Mouse (Mus musculus) heart, embryonic 12.5 days (tissue): ENCODE measurements at regions not wholly inside any gene's neighbourhood (a gene's known extent, or its start where the extent isn't known, plus 50 kb on each side); places are given as distances from the start of the nearest gene placed in this dataset.
A peak's percentile ranks its signal among the peaks of the same experiment; 100 is the strongest.

ENCODE experiments used
- ATAC-seq: fragments of 200-750 bp; cut with Nextera tagmentation; 2 replicates; pipeline ENCODE4 v1.8.0; 2017; ENCODE audit warnings: moderate TSS enrichment, moderate library complexity; ENCODE audit not compliant: insufficient number of reproducible peaks, low FRiP score
- H3K27ac ChIP-seq: fragments of 300-500 bp; sonication (generic); 2 replicates; pipeline ENCODE4 v1.5.1; 2016; ENCODE audit warnings: mild to moderate bottlenecking, moderate library complexity; ENCODE audit not compliant: poor library complexity, severe bottlenecking
- H3K27me3 ChIP-seq: fragments of 300-500 bp; sonication (generic); replicated peaks from 2 replicates; pipeline ENCODE4 v1.6.1; 2016; ENCODE audit warnings: mild to moderate bottlenecking, moderate library complexity
- H3K36me3 ChIP-seq: fragments of 300-500 bp; sonication (generic); 2 replicates; pipeline ENCODE4 v1.6.1; 2016; ENCODE audit warnings: mild to moderate bottlenecking, moderate library complexity
- H3K4me1 ChIP-seq: fragments of 300-500 bp; sonication (generic); replicated peaks from 2 replicates; pipeline ENCODE4 v1.6.1; 2016; ENCODE audit warnings: mild to moderate bottlenecking
- H3K4me2 ChIP-seq: fragments of 300-500 bp; sonication (generic); 2 replicates; pipeline ENCODE4 v1.6.1; 2016; ENCODE audit warnings: mild to moderate bottlenecking, moderate library complexity
- H3K4me3 ChIP-seq: fragments of 300-500 bp; sonication (generic); 2 replicates; pipeline ENCODE4 v1.5.1; 2016; ENCODE audit warnings: mild to moderate bottlenecking
- H3K9ac ChIP-seq: fragments of 300-500 bp; sonication (generic); 2 replicates; pipeline ENCODE4 v1.6.1; 2016; ENCODE audit warnings: mild to moderate bottlenecking, moderate library complexity
- H3K9me3 ChIP-seq: fragments of 300-500 bp; sonication (generic); replicated peaks from 2 replicates; pipeline ENCODE4 v1.6.1; 2016; ENCODE audit warnings: mild to moderate bottlenecking, moderate library complexity
- WGBS: fragments of 180-500 bp; shearing (Covaris S2); methylation state at CpG from one replicate; pipeline ENCODE4 v1.1.7; 2016; 5-methylcytosine and 5-hydroxymethylcytosine counted together

DNA sequence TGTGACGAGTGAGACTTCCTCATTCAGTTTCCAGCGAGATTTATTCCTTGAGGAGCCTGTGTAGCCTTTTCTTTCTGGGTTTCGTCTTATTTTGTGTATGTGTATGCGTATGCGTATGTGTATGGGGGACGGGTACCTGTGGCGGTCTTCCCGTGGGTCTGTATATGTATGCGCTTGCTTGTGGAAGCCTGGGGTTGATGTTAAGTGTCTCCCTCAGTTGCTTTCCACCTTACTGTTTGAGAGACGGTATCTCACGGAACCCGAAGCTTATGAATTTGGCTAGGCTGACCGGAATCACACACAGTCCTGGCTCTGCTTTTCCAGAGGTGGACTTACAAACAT is 87.1 kb downstream of the Ankrd50 start:
- ATAC-seq: no peak
- no peak overlapping the region for H3K27ac ChIP-seq
- 64% methylated on average over 13 of the region's 13 CpGs for WGBS

DNA sequence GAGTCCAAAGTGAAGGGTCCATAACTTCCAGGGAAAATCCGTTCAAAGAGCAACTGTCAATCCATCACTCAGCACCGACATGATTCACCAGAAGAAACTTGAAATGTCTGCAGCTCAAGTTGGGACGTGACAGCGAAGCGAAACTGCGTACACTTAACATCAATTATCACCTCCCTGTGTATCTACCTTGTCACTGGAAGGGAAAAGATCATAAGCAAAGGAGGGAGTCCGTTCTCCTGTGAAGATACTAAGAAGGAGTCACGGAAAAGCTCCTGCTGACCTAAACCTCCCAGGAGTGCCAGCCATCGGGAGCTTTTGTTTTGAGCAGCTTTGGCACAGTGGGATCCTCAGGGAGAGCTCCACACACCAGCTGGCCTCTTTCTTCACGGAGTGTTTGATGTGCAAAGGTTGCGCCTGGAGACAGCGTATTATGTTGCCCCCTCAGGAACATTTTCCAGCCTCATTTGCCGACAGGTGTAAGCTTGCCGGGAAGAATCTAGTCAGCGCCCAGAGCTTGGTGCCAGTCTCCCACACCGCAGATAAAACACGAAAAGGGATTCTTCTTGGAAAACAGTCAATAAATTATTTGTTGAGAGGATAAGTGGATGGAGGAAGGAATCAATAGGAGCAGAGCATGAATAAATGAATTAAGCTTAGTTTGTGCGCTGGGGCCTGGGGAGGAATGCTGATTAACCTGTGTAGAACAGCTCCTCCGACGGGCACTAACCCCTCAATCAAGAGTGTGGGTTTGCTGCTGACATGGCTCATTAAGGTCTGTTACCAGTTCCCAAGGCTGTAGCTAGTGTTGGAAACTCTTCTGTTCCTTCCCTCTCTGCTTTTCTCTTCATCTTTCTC is 87.7 kb downstream of the Ankrd50 start:
- Histone ChIP-seq H3K4me2 (peak overlapping the region; percentile 78), H3K4me3 (peak overlapping the region; percentile 43), H3K9ac (peak overlapping the region; percentile 51), H3K27ac (no peak overlapping the region), H3K36me3 (no peaks in the 10 kb centered on the region), H3K9me3 (no peaks in the 10 kb centered on the region), H3K27me3 (peaks cover 2% of the 10 kb centered on the region), H3K4me1 (peaks cover 10% of the 10 kb centered on the region)
- no peak for ATAC-seq
- WGBS: 6% methylated on average over 20 of the region's 20 CpGs

More for the DNA sequence above, 87.1 kb downstream of the Ankrd50 start:
- Histone ChIP-seq H3K4me3 (no peak overlapping the region), H3K9me3 (no peaks in the 10 kb centered on the region), H3K9ac (no peak overlapping the region), H3K4me2 (peak overlapping the region; percentile 78; the same call in 1 of the 2 replicates), H3K4me1 (peaks cover 10% of the 10 kb centered on the region), H3K36me3 (no peaks in the 10 kb centered on the region), H3K27me3 (peaks cover 2% of the 10 kb centered on the region)

DNA sequence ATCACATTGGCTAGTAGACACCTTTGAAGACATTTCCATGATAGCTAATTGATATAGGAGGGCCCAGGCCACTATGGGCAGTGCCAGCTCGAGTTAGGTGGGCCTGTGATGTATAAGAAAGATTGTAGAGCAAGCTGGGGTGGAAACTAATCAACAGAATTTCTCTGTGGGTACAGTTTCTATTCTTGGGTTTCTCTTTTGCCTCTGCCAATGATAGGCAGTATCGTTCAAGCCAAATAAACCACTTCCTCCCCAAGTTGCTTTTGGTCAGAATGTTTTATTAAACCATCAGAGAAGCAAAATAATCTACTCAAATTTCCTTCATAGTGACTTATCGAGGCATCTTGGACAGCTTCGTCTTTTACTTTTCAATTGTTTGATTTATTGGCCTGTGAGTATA is 90.3 kb downstream of the Ankrd50 start:
- peaks cover 2% of the 10 kb centered on the region for H3K27me3 ChIP-seq
- no peak overlapping the region for H3K27ac ChIP-seq
- H3K4me2 ChIP-seq: no peak overlapping the region
- 75% methylated on average over 4 of the region's 4 CpGs for WGBS
- H3K9ac ChIP-seq: no peak overlapping the region
- ATAC-seq: no peak
- H3K4me1 ChIP-seq: peaks cover 10% of the 10 kb centered on the region
- no peaks in the 10 kb centered on the region for H3K36me3 ChIP-seq
- no peak overlapping the region for H3K4me3 ChIP-seq
- H3K9me3 ChIP-seq: no peaks in the 10 kb centered on the region

DNA sequence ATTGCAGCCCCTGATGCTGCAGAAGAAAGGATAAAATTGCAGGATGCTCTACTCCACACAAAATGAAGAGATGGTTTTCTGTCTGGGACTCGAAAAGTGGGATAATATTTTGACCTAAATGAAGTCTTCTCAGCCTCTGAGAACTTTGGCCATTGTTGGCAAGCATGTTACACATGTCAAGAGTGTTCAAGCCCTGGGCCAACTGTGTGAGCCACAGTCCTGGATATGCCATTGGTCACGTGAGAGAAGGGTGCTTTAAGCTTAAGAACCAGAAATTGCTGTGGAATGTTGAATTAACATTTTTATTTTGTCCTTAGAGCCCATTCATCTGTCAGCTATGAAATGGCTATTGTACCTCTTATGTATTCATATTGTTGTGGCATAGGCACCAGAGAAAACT is 95.0 kb downstream of the Ankrd50 start:
- Histone ChIP-seq H3K4me3 (no peak overlapping the region), H3K27ac (no peak overlapping the region), H3K4me1 (no peaks in the 10 kb centered on the region), H3K27me3 (no peaks in the 10 kb centered on the region), H3K9me3 (no peaks in the 10 kb centered on the region), H3K9ac (no peak overlapping the region), H3K36me3 (no peaks in the 10 kb centered on the region), H3K4me2 (no peak overlapping the region)
- WGBS: 76% methylated on average over 2 of the region's 2 CpGs
- ATAC-seq: no peak

DNA sequence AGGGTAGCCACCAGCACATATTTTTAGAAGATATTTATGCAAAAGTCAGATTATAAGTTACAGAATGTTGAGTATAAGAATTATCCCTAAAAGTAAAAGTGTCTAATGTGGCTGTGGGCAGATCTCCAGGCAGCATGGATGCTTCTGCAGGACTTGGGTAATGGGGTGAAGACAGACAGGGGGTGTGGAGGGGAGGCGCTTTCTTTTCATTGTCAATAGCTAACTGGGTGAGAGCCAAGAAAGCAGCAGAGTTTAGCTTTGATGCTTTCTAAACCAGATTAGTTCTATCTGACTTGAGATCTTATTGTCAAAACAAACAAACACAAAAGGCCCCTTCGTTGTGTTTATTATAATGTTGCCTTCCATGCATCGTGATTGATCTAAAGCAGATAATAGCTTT is 95.7 kb downstream of the Ankrd50 start:
- Histone ChIP-seq H3K27me3 (no peaks in the 10 kb centered on the region), H3K27ac (no peak overlapping the region), H3K9ac (no peak overlapping the region), H3K4me3 (no peak overlapping the region), H3K4me1 (no peaks in the 10 kb centered on the region), H3K4me2 (no peak overlapping the region), H3K9me3 (no peaks in the 10 kb centered on the region), H3K36me3 (no peaks in the 10 kb centered on the region)
- no peak for ATAC-seq
- WGBS: 39% methylated on average over 3 of the region's 3 CpGs

DNA sequence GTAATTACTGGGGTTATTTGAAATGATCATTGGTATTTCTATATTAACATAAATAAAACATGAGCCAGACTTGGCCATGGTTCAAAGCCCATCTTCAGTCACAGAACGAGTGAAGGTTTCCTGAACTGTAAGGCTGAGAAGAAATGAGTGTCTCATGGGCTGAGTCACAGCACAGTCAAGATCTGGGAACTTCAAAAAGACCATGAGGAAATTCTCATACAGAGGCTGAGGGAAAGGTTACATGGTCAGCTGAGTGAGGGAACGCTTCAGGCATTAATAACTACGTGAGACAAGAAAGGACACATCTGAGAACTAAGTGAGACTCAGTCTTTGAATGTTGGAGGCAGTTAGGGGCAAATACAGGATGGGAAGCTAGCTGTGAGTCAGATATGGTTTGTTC is 101.9 kb downstream of the Ankrd50 start:
- Histone ChIP-seq H3K36me3 (no peaks in the 10 kb centered on the region), H3K4me3 (no peak overlapping the region), H3K27me3 (no peaks in the 10 kb centered on the region), H3K9ac (no peak overlapping the region), H3K27ac (no peak overlapping the region), H3K4me2 (no peak overlapping the region), H3K4me1 (no peaks in the 10 kb centered on the region; the same call in 1 of the 2 replicates), H3K9me3 (no peaks in the 10 kb centered on the region)
- no peak for ATAC-seq
- 72% methylated on average over 3 of the region's 3 CpGs for WGBS

DNA sequence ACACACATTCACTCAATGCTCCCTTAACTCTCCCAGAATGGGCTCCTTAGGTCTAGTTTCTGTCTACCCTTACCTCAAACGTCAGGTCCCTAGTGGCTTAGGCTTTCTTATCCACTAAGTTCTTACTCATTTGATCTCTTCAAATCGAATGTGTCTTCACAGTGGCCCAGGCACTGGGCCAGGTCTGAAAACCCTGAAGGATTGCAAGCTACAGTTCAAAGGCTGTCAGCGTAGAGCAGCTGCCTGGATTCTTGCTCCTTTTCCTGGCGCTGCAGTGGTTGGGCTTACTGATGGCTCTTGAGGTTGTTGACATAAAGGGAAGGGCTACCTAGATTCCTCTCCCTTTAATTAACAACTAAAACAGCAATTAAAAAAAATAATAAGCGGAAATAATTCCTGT is 103.0 kb downstream of the Ankrd50 start:
- H3K4me2 ChIP-seq: no peak overlapping the region
- H3K4me3 ChIP-seq: no peak overlapping the region
- H3K27me3 ChIP-seq: no peaks in the 10 kb centered on the region
- no peaks in the 10 kb centered on the region for H3K9me3 ChIP-seq
- H3K9ac ChIP-seq: no peak overlapping the region
- 32% methylated on average over 5 of the region's 5 CpGs for WGBS
- H3K27ac ChIP-seq: peak overlapping the region; percentile 30; the same call in 1 of the 2 replicates
- H3K36me3 ChIP-seq: no peaks in the 10 kb centered on the region
- no peaks in the 10 kb centered on the region; the same call in 1 of the 2 replicates for H3K4me1 ChIP-seq
- ATAC-seq: no peak

DNA sequence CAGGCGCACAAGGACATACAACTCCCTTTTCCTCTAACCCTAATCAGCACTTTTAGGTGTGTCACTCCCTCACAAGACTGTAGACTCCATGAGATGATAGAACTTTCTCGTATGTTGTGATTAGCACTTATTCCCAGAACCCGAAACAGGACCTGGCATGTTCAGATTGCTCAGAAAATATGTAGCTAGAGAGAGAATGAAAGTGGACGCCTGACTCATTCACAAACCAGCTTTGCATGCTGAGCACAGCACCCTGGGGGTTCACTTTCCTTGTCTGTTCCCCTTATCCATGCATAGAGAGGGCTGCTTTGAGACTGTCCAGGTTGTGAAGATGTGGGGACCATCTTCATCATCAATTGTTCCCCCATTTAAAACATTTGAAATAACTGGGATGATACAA is 111.0 kb downstream of the Ankrd50 start:
- no peaks in the 10 kb centered on the region for H3K36me3 ChIP-seq
- no peak overlapping the region for H3K9ac ChIP-seq
- no peak overlapping the region for H3K4me3 ChIP-seq
- 81% methylated on average over 4 of the region's 4 CpGs for WGBS
- no peaks in the 10 kb centered on the region for H3K9me3 ChIP-seq
- no peak overlapping the region for H3K4me2 ChIP-seq
- no peaks in the 10 kb centered on the region for H3K4me1 ChIP-seq
- no peak overlapping the region for H3K27ac ChIP-seq
- no peak for ATAC-seq
- no peaks in the 10 kb centered on the region for H3K27me3 ChIP-seq

DNA sequence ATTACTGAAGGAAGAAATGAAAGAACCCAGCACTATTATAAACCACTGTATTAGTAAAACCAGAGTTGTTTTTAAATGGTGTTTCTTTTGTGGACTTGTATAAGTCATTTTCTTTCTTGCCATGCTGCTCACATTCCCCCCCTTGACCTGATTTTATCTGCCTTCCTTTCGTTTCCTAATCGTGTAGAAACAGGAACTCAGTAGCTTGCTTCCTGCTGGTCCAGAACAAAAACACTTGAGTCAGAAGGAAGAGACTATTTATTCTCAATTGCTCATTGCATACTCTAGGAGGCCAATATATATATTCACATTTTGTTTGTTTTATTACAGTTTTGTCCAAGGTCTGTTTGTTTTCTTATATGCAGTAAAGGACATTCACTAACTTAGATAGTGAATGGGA is 112.9 kb downstream of the Ankrd50 start:
- H3K36me3 ChIP-seq: no peaks in the 10 kb centered on the region
- no peaks in the 10 kb centered on the region for H3K4me1 ChIP-seq
- H3K9ac ChIP-seq: no peak overlapping the region
- 41% methylated on average over 2 of the region's 2 CpGs for WGBS
- no peak for ATAC-seq
- H3K9me3 ChIP-seq: no peaks in the 10 kb centered on the region
- H3K27ac ChIP-seq: no peak overlapping the region
- no peak overlapping the region for H3K4me2 ChIP-seq
- H3K4me3 ChIP-seq: no peak overlapping the region
- no peaks in the 10 kb centered on the region for H3K27me3 ChIP-seq

DNA sequence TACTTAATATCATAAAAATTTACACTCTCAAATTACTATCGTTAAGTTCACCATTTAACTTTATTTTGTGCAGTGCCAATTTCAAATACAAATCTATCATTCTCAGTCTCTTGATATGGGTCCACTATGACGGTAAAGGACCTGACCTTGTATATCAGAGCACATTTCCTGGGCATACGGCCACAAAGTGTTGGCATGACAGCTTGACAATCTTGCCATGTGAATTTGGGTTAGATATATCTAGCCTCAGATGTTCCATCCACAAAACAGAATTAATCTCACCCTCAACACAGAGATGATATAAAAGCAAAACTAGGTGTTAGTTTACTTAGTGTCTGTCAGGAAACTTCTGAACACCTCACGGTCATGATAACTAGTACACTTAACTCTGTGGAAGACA is 120.8 kb downstream of the Ankrd50 start:
- H3K27ac ChIP-seq: no peak overlapping the region
- H3K4me2 ChIP-seq: no peak overlapping the region
- ATAC-seq: no peak
- no peak overlapping the region for H3K4me3 ChIP-seq
- WGBS: 70% methylated on average over 4 of the region's 4 CpGs
- no peaks in the 10 kb centered on the region for H3K27me3 ChIP-seq
- peaks cover 13% of the 10 kb centered on the region for H3K4me1 ChIP-seq
- H3K9me3 ChIP-seq: no peaks in the 10 kb centered on the region
- H3K36me3 ChIP-seq: no peaks in the 10 kb centered on the region
- no peak overlapping the region for H3K9ac ChIP-seq

DNA sequence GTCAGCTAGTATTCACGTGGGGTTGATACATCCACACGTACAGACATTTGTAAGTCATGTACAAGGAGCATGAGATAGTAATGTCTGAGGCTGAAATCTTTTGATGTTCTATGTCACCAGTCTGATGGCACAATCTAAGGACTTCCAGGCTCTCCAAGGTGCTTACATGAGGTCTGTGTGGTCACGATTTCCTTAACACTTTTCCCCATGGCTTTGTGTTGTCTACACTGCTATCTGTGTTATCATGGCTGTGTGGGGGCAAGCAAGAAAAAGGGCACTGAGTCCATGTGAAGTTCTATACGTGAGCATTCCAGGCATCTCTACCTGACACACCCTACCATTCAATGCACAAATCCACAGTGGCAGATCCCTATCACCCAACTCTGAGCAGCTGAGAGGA is 123.2 kb downstream of the Ankrd50 start:
- H3K4me3 ChIP-seq: no peak overlapping the region
- H3K4me1 ChIP-seq: peaks cover 24% of the 10 kb centered on the region
- no peaks in the 10 kb centered on the region for H3K9me3 ChIP-seq
- no peaks in the 10 kb centered on the region for H3K36me3 ChIP-seq
- H3K4me2 ChIP-seq: no peak overlapping the region
- H3K9ac ChIP-seq: no peak overlapping the region
- WGBS: 48% methylated on average over 4 of the region's 4 CpGs
- ATAC-seq: no peak
- H3K27ac ChIP-seq: no peak overlapping the region
- H3K27me3 ChIP-seq: no peaks in the 10 kb centered on the region

DNA sequence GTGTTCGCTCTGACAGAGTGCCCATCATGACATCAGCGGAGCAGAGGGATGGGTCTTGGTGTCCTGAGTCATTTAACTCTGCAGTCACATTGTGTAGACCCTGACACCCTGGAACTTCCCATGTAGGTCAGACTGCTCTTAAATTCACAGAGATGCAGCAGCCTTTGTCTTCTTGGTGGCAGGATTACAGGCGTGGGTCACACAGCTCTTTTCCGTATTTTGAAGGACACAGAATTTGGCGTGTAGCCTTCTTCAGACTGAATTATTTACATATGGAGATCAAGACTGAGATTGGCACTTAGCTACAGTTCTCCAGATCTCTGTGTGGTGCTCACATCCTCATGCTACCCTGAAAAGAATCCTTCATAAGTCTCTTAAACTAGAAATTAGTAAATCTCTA is 123.7 kb downstream of the Ankrd50 start:
- Histone ChIP-seq H3K27ac (no peak overlapping the region), H3K4me2 (no peak overlapping the region), H3K9me3 (no peaks in the 10 kb centered on the region), H3K36me3 (no peaks in the 10 kb centered on the region), H3K4me1 (peaks cover 24% of the 10 kb centered on the region), H3K9ac (no peak overlapping the region), H3K4me3 (no peak overlapping the region), H3K27me3 (no peaks in the 10 kb centered on the region)
- WGBS: 51% methylated on average over 5 of the region's 5 CpGs
- no peak for ATAC-seq
